Mouse (Mus musculus) layer of hippocampus, adult 8-10 months (tissue): ENCODE measurements around the gene Thpo. TPM values are rescaled to one million over a fixed set of nuclear protein-coding genes. Genes with fewer than 3 reads are reported as not detected.

Experiments used
- total RNA-seq, 4 experiments: library from RNA; stranded (reverse); gene quantifications; 2 replicates each; pipeline ENCODE4 v1.2.4; 2022

Thpo gene
- total RNA-seq, 4 experiments from 2014 or later, result 9.9 to 15.1 (median 13.2) TPM

Other genes with a start within 250 kb of the Thpo start
- gene Eif2b5, start 235.7 kb downstream of the Thpo start, total RNA-seq, result 10 to 100 TPM; 48.2 to 57.6 (median 55.7) TPM
- gene Dvl3, start 217.5 kb downstream of the Thpo start, total RNA-seq, result 10 to 100 TPM; 50.2 to 61.7 (median 53.6) TPM
- 100 to 1,000 TPM; 669 to 728 (median 710) TPM for gene Ap2m1, start 199.0 kb downstream of the Thpo start, total RNA-seq
- gene Abcf3, start 185.9 kb downstream of the Thpo start, total RNA-seq, result 100 to 1,000 TPM in 2 of 4 experiments, 10 to 100 TPM in 2; 90.6 to 109 (median 98.4) TPM
- 10 to 100 TPM; 35.1 to 40.2 (median 37.2) TPM for gene Vwa5b2, start 145.0 kb downstream of the Thpo start, total RNA-seq
- 1 to 10 TPM; 2.1 to 3.3 (median 2.8) TPM for gene Eef1akmt4, start 122.9 kb downstream of the Thpo start, total RNA-seq
- not detected for gene Gm49333, start 122.9 kb downstream of the Thpo start, total RNA-seq
- 10 to 100 TPM; 10.9 to 15.6 (median 11.9) TPM for gene Alg3, start 122.8 kb downstream of the Thpo start, total RNA-seq
- 10 to 100 TPM; 84.3 to 94.8 (median 91.1) TPM for gene Camk2n2, start 113.2 kb downstream of the Thpo start, total RNA-seq
- 10 to 100 TPM; 31.2 to 43.5 (median 34.1) TPM for gene Ece2, start 104.7 kb downstream of the Thpo start, total RNA-seq
- 100 to 1,000 TPM; 222 to 231 (median 228) TPM for gene Psmd2, start 82.9 kb downstream of the Thpo start, total RNA-seq
- gene Eif4g1, start 66.2 kb downstream of the Thpo start, total RNA-seq, result 100 to 1,000 TPM; 273 to 282 (median 281) TPM
- gene Fam131a, start 41.3 kb downstream of the Thpo start, total RNA-seq, result 100 to 1,000 TPM; 395 to 431 (median 412) TPM
- gene Polr2h, start 16.8 kb downstream of the Thpo start, total RNA-seq, result 10 to 100 TPM; 18.6 to 29.3 (median 22.7) TPM
- 100 to 1,000 TPM in 1 of 4 experiments, 10 to 100 TPM in 3; 83.1 to 103 (median 87.5) TPM for gene Clcn2, start 16.8 kb downstream of the Thpo start, total RNA-seq
- 100 to 1,000 TPM in 2 of 4 experiments, 10 to 100 TPM in 2; 77.0 to 106 (median 95.3) TPM for gene Chrd, start 1.4 kb downstream of the Thpo start, total RNA-seq